Mouse (Mus musculus) bone marrow, adult 2 months (tissue): ENCODE measurements around the gene Acad10.

Experiments
- CTCF ChIP-seq: fragments of 200-500 bp; IDR thresholded peaks from 2 replicates; pipeline ENCODE4 v1.5.1; 2011; ENCODE audit warnings: low read length, control low read depth; ENCODE audit not compliant: control insufficient read depth, insufficient read depth
- POLR2A ChIP-seq: fragments of 200-500 bp; IDR thresholded peaks from 2 replicates; pipeline ENCODE4 v1.6.1; 2011; ENCODE audit warnings: low read depth, mild to moderate bottlenecking, control low read depth, low read length, borderline replicate concordance; ENCODE audit not compliant: control insufficient read depth

DNA sequence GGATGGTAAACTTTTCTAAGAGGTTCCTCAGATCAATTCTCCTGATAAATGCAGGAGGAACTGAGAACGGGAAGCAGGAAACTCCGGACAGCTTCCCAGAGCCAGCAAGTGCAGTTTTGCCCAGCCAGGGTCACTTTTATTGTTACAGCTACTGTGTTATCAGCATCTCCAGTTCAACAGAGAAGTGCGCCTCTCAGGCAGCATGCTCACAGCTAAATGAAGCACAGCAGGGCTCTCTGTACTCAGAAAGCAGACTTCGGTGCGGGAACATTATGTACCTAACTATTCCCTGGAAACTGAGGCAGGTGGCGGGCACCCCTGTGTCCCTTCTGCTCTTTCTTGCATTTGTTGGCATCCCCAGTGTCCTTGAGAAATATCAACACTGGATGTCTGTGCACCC is 64.1 kb downstream of the Acad10 start:
- no peak for TF ChIP-seq POLR2A
- TF ChIP-seq CTCF, result no peak
